Mouse (Mus musculus): Measurements from ENCODE around the gene Prr14. TPM values are rescaled to one million over a fixed set of nuclear protein-coding genes. Genes with fewer than 3 reads are reported as not detected.

The Prr14 gene
- polyA plus RNA-seq, 1 experiment from 2014 or later, result 44.3 TPM

DNA sequence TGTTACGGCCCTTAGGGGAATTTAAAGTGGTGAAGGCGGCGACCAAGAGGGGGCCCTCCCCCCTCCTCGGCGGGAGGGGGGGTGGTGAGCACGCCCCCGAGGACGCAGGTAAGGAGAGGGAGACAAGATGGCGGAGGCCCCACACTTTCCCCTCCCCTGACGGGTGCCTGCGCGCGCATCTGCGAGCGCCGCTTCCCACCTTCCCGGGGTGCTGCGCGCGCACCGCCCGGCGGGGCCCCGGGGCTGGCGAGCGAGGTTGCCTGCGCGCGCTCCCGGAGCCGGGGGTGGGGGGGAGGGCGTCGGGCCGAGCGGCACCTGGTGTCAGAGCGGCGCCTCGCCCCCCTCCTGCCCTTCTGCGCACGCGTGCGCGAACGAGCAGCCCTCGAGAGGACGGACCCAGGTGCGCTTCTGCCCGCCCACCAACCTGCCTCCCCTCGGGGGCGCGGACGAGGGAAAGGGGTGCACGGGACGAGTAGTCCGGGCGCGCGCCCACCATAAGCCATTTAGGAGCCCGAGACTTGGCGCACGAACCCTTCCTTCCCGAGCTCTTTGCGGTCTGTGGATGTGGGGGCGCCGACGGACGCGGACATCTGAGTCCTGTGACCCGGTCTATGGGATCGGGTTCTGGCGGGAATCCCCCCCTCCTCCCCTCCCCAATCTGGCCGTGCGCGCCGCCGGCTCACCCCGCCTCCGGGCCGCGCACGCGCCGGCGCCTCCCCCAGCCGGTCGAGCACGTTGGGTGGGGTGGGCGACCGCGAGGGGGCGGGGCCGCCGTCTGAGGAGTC lies 53.0 kb downstream of the Prr14 start:
- Histone ChIP-seq H3K27me3 (ENCODE audit: control insufficient read depth, insufficient read depth, low read length) (no peaks in the 10 kb centered on the region), H3K4me1 (ENCODE audit: control insufficient read depth, insufficient read depth, low read length) (peaks cover 13% of the 10 kb centered on the region), H3K9ac (replicated peaks; ENCODE audit: low read length) (peak overlapping the region; percentile 71), H3K9me3 (ENCODE audit: control insufficient read depth, low read length) (no peaks in the 10 kb centered on the region), H3K36me3 (ENCODE audit: control insufficient read depth, insufficient read depth, low read length) (peaks cover 33% of the 10 kb centered on the region), H3K4me2 (ENCODE audit: low read length) (peak overlapping the region; percentile 64), H3K27ac (replicated peaks; ENCODE audit: low read depth, low read length) (peak overlapping the region; percentile 96), H3K4me3 (replicated peaks; ENCODE audit: low read depth, low read length) (peak overlapping the region; percentile 76)
- under 1% methylated on average over 77 of the region's 93 CpGs for WGBS
- ATAC-seq (ENCODE audit: low FRiP score, low TSS enrichment), result peak; percentile 91
- DNase-seq, result peak; percentile 97

DNA sequence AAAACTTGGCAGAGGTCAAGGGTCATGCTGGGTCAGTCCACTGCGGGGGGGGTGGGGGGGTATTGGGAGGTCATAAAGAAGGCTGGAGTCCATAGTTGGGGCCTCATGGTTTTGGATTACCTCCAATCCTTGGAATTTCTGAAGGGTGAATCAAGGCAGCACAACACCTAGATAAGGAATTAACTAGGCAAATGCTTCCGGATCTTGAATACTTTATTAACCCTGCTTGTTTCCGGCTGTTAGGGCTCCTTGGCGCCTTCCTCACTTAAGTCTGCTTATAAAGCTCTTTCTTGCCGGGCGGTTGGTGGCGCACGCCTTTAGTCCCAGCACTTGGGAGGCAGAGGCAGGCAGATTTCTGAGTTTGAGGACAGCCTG lies 53.6 kb downstream of the Prr14 start:
- no peaks in the 10 kb centered on the region for H3K27me3 ChIP-seq (ENCODE audit: control insufficient read depth, insufficient read depth, low read length)
- WGBS, result 41% methylated on average over 8 of the region's 8 CpGs
- no peak for DNase-seq

DNA sequence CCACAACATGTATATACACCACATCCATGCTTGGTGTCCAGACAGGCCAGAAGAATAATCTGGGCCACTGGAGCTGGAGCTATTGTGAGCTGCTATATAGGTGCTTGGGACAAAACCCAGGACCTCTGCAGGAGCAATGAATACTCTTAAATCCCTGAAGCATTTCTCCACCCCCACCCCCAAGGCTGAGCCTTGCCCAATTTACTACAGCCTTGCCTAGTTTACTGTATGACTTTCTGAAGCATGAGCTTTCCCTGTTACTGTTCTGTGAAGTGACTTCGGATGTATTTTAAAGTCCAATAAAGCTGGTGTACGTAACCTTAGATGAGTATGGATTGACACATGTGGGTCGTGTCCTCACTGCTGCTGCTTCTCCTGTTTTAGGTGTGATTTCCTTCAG lies 54.4 kb downstream of the Prr14 start:
- 92% methylated on average over 3 of the region's 3 CpGs for WGBS
- Histone ChIP-seq H3K27me3 (ENCODE audit: control insufficient read depth, insufficient read depth, low read length) (no peaks in the 10 kb centered on the region), H3K4me1 (ENCODE audit: control insufficient read depth, insufficient read depth, low read length) (peaks cover 13% of the 10 kb centered on the region), H3K4me3 (replicated peaks; ENCODE audit: low read depth, low read length) (peak overlapping the region; percentile 76), H3K27ac (replicated peaks; ENCODE audit: low read depth, low read length) (no peak overlapping the region), H3K4me2 (ENCODE audit: low read length) (peak overlapping the region; percentile 64), H3K9me3 (ENCODE audit: control insufficient read depth, low read length) (no peaks in the 10 kb centered on the region), H3K9ac (replicated peaks; ENCODE audit: low read length) (no peak overlapping the region; the same call in 1 of the 2 replicates), H3K36me3 (ENCODE audit: control insufficient read depth, insufficient read depth, low read length) (peaks cover 46% of the 10 kb centered on the region)
- DNase-seq (no peak), ATAC-seq (ENCODE audit: low FRiP score, low TSS enrichment) (no peak)

More for the DNA sequence above, 53.6 kb downstream of the Prr14 start:
- peaks cover 13% of the 10 kb centered on the region for H3K4me1 ChIP-seq (ENCODE audit: control insufficient read depth, insufficient read depth, low read length)
- ATAC-seq (ENCODE audit: low FRiP score, low TSS enrichment), result no peak
- peak overlapping the region; percentile 71 for H3K9ac ChIP-seq (replicated peaks; ENCODE audit: low read length)
- peak overlapping the region; percentile 76 for H3K4me3 ChIP-seq (replicated peaks; ENCODE audit: low read depth, low read length)
- H3K9me3 ChIP-seq (ENCODE audit: control insufficient read depth, low read length), result no peaks in the 10 kb centered on the region
- H3K27ac ChIP-seq (replicated peaks; ENCODE audit: low read depth, low read length), result peak overlapping the region; percentile 96
- H3K4me2 ChIP-seq (ENCODE audit: low read length), result peak overlapping the region; percentile 64
- peaks cover 39% of the 10 kb centered on the region for H3K36me3 ChIP-seq (ENCODE audit: control insufficient read depth, insufficient read depth, low read length)

- Histone ChIP-seq H3K27me3 (ENCODE audit: control insufficient read depth, insufficient read depth, low read length) (no peaks in the 10 kb centered on the region), H3K27ac (replicated peaks; ENCODE audit: low read depth, low read length) (no peak overlapping the region), H3K4me2 (ENCODE audit: low read length) (no peak overlapping the region), H3K36me3 (ENCODE audit: control insufficient read depth, insufficient read depth, low read length) (peaks cover 62% of the 10 kb centered on the region), H3K9me3 (ENCODE audit: control insufficient read depth, low read length) (no peaks in the 10 kb centered on the region), H3K4me3 (replicated peaks; ENCODE audit: low read depth, low read length) (no peak overlapping the region), H3K9ac (replicated peaks; ENCODE audit: low read length) (no peak overlapping the region), H3K4me1 (ENCODE audit: control insufficient read depth, insufficient read depth, low read length) (peaks cover 13% of the 10 kb centered on the region)
- ATAC-seq (ENCODE audit: low FRiP score, low TSS enrichment), result no peak
- no peak for DNase-seq
- 93% methylated on average over 7 of the region's 7 CpGs for WGBS
Observed at GRCm38 (mm10) chr7:127515846-127516245, 56.4 kb downstream of the Prr14 start.

DNA sequence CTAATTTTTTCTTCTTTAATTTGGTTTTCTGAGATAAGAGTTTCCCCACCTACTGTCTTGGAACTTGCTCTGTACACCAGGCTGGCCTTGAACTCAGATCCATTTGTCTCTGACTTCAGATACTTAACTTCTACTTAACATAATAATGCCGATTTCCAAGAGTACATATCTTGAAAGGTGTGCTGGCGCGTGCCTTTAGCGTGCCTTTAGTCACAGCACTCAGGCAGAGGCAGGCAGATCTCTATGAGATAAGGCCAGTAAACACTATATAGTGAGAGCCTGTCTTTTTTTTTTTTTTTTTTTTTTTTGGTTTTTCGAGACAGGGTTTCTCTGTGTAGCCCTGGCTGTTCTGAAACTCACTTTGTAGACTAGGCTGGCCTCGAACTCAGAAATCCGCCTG lies 56.9 kb downstream of the Prr14 start:
- no peak for ATAC-seq (ENCODE audit: low FRiP score, low TSS enrichment)
- Histone ChIP-seq H3K4me1 (ENCODE audit: control insufficient read depth, insufficient read depth, low read length) (peaks cover 13% of the 10 kb centered on the region), H3K27me3 (ENCODE audit: control insufficient read depth, insufficient read depth, low read length) (no peaks in the 10 kb centered on the region), H3K36me3 (ENCODE audit: control insufficient read depth, insufficient read depth, low read length) (peaks cover 67% of the 10 kb centered on the region), H3K9ac (replicated peaks; ENCODE audit: low read length) (no peak overlapping the region), H3K9me3 (ENCODE audit: control insufficient read depth, low read length) (no peaks in the 10 kb centered on the region), H3K4me2 (ENCODE audit: low read length) (no peak overlapping the region), H3K27ac (replicated peaks; ENCODE audit: low read depth, low read length) (no peak overlapping the region), H3K4me3 (replicated peaks; ENCODE audit: low read depth, low read length) (no peak overlapping the region)
- 98% methylated on average over 6 of the region's 7 CpGs for WGBS
- no peak for DNase-seq

GRCm38 (mm10) chr7:127519284-127519683 lies 59.9 kb downstream of the Prr14 start, which contains the start of gene Gm42715:
TSS of gene Gm42715 (plus strand) at chr7:127519584.
- no peaks in the 10 kb centered on the region for H3K9me3 ChIP-seq (ENCODE audit: control insufficient read depth, low read length)
- 94% methylated on average over 3 of the region's 3 CpGs for WGBS
- no peak within 1 kb of the TSS for H3K4me2 ChIP-seq (ENCODE audit: low read length)
- H3K27me3 ChIP-seq (ENCODE audit: control insufficient read depth, insufficient read depth, low read length), result no peaks in the 10 kb centered on the region
- H3K36me3 ChIP-seq (ENCODE audit: control insufficient read depth, insufficient read depth, low read length), result peaks cover 91% of the 10 kb centered on the region
- no peaks in the 10 kb centered on the region for H3K4me1 ChIP-seq (ENCODE audit: control insufficient read depth, insufficient read depth, low read length)
- H3K9ac ChIP-seq (replicated peaks; ENCODE audit: low read length), result no peak within 1 kb of the TSS
- DNase-seq (no peak), ATAC-seq (ENCODE audit: low FRiP score, low TSS enrichment) (no peak)
- H3K4me3 ChIP-seq (replicated peaks; ENCODE audit: low read depth, low read length), result no peak within 1 kb of the TSS
- H3K27ac ChIP-seq (replicated peaks; ENCODE audit: low read depth, low read length), result no peak within 1 kb of the TSS

Small RNA genes lying within 50 kb of the gene (microRNA-seq; reads per million reads assigned to microRNA genes)
- not detected for gene Gm47278
- 1.0 reads per million for gene Mir7060

Other genes starting within 250 kb of the Prr14 start
- gene Zfp553, start 226.6 kb upstream of the Prr14 start, polyA plus RNA-seq (2014; fragmentation: Nextera tagmentation; extraction: Ambion mirVana), result 31.9 and 39.7 TPM in 2 replicates
- 11.6 and 13.6 TPM in 2 replicates for gene Sept1, start 226.5 kb upstream of the Prr14 start, polyA plus RNA-seq (2014; fragmentation: Nextera tagmentation; extraction: Ambion mirVana)
- gene Zfp771, start 215.3 kb upstream of the Prr14 start, polyA plus RNA-seq (2014; fragmentation: Nextera tagmentation; extraction: Ambion mirVana), result 55.2 and 71.2 TPM in 2 replicates
- 125 and 134 TPM in 2 replicates for gene Dctpp1, start 198.9 kb upstream of the Prr14 start, polyA plus RNA-seq (2014; fragmentation: Nextera tagmentation; extraction: Ambion mirVana)
- 77.6 and 78.4 TPM in 2 replicates for gene Sephs2, start 185.6 kb upstream of the Prr14 start, polyA plus RNA-seq (2014; fragmentation: Nextera tagmentation; extraction: Ambion mirVana)
- gene Itgal, start 163.4 kb upstream of the Prr14 start, polyA plus RNA-seq (2014; fragmentation: Nextera tagmentation; extraction: Ambion mirVana), result 0.22 and 0.39 TPM in 2 replicates
- 5.1 and 12.9 TPM in 2 replicates for gene Zfp768, start 114.0 kb upstream of the Prr14 start, polyA plus RNA-seq (2014; fragmentation: Nextera tagmentation; extraction: Ambion mirVana)
- 7.0 and 7.7 TPM in 2 replicates for gene Zfp747, start 83.6 kb upstream of the Prr14 start, polyA plus RNA-seq (2014; fragmentation: Nextera tagmentation; extraction: Ambion mirVana)
- 5.3 and 6.9 TPM in 2 replicates for gene 9130019O22Rik, start 72.4 kb upstream of the Prr14 start, polyA plus RNA-seq (2014; fragmentation: Nextera tagmentation; extraction: Ambion mirVana)
- 5.5 and 6.2 TPM in 2 replicates for gene E430018J23Rik, start 66.0 kb upstream of the Prr14 start, polyA plus RNA-seq (2014; fragmentation: Nextera tagmentation; extraction: Ambion mirVana)
- gene Zfp764, start 52.8 kb upstream of the Prr14 start, polyA plus RNA-seq (2014; fragmentation: Nextera tagmentation; extraction: Ambion mirVana), result 4.6 and 5.7 TPM in 2 replicates
- gene Zfp688, start 37.5 kb upstream of the Prr14 start, polyA plus RNA-seq (2014; fragmentation: Nextera tagmentation; extraction: Ambion mirVana), result 31.9 and 33.9 TPM in 2 replicates
- gene Zfp689, start 10.5 kb upstream of the Prr14 start, polyA plus RNA-seq (2014; fragmentation: Nextera tagmentation; extraction: Ambion mirVana), result 16.1 and 16.6 TPM in 2 replicates
- 14.9 and 17.8 TPM in 2 replicates for gene Fbrs, start 19.6 kb downstream of the Prr14 start, polyA plus RNA-seq (2014; fragmentation: Nextera tagmentation; extraction: Ambion mirVana)
- 46.1 and 64.3 TPM in 2 replicates for gene Srcap, start 52.4 kb downstream of the Prr14 start, polyA plus RNA-seq (2014; fragmentation: Nextera tagmentation; extraction: Ambion mirVana)
- gene Gm42715, start 60.0 kb downstream of the Prr14 start, polyA plus RNA-seq (2014; fragmentation: Nextera tagmentation; extraction: Ambion mirVana), result 18.8 and 20.8 TPM in 2 replicates
- gene Tmem265, start 101.8 kb downstream of the Prr14 start, polyA plus RNA-seq (2014; fragmentation: Nextera tagmentation; extraction: Ambion mirVana), result 5.1 and 14.5 TPM in 2 replicates
- 54.8 and 61.6 TPM in 2 replicates for gene Phkg2, start 113.7 kb downstream of the Prr14 start, polyA plus RNA-seq (2014; fragmentation: Nextera tagmentation; extraction: Ambion mirVana)
- 9.0 and 12.8 TPM in 2 replicates for gene Ccdc189, start 129.0 kb downstream of the Prr14 start, polyA plus RNA-seq (2014; fragmentation: Nextera tagmentation; extraction: Ambion mirVana)
- 40.7 and 45.0 TPM in 2 replicates for gene Rnf40, start 129.2 kb downstream of the Prr14 start, polyA plus RNA-seq (2014; fragmentation: Nextera tagmentation; extraction: Ambion mirVana)
- 22.4 and 31.6 TPM in 2 replicates for gene Zfp629, start 156.2 kb downstream of the Prr14 start, polyA plus RNA-seq (2014; fragmentation: Nextera tagmentation; extraction: Ambion mirVana)
- 47.2 and 54.0 TPM in 2 replicates for gene Bcl7c, start 249.3 kb downstream of the Prr14 start, polyA plus RNA-seq (2014; fragmentation: Nextera tagmentation; extraction: Ambion mirVana)

Measured in midbrain, embryonic 14.5 days (tissue).